Mouse (Mus musculus) lung, adult 2 months (tissue): Measurements from ENCODE around the gene Rab11fip4. TPM values are rescaled to one million over a fixed set of nuclear protein-coding genes. Genes with fewer than 3 reads are reported as not detected.
A peak's percentile ranks its signal among the peaks of the same experiment; 100 is the strongest.

Experiments used
- DNase-seq: peaks from one replicate; pipeline ENCODE4 v3.0.0; 2022
- H3K4me1 ChIP-seq: fragments of 200-500 bp; 2 replicates; pipeline ENCODE4 v1.6.1; 2011; ENCODE audit warnings: low read length; ENCODE audit not compliant: control insufficient read depth, insufficient read depth
- H3K4me3 ChIP-seq: fragments of 200-500 bp; replicated peaks from 2 replicates; pipeline ENCODE3; 2011; ENCODE audit warnings: low read depth, mild to moderate bottlenecking, control low read depth, low read length; ENCODE audit errors: extremely low read depth
- CTCF ChIP-seq: fragments of 200-500 bp; IDR thresholded peaks from 2 replicates; pipeline ENCODE4 v1.5.1; 2011; ENCODE audit warnings: mild to moderate bottlenecking, low read length, control low read depth; ENCODE audit not compliant: insufficient read depth
- POLR2A ChIP-seq: fragments of 200-500 bp; IDR thresholded peaks from 2 replicates; pipeline ENCODE4 v1.6.1; 2011; ENCODE audit warnings: low read depth, mild to moderate bottlenecking, control low read depth, low read length, borderline replicate concordance; ENCODE audit errors: extremely low read depth
- WGBS: fragments of 180-500 bp; shearing (Covaris S2); methylation state at CpG from one replicate; pipeline ENCODE4 v1.1.7; 2018; 5-methylcytosine and 5-hydroxymethylcytosine counted together
- polyA plus RNA-seq: library from polyadenylated mRNA; depleted of rRNA; stranded (reverse); fragments of >200 nt; gene quantifications from 2 replicates; pipeline ENCODE4 v1.2.3, GENCODE M21; 2012; rRNA removed

Gene Rab11fip4
- 6.9 and 7.3 TPM in 2 replicates for polyA plus RNA-seq

DNA sequence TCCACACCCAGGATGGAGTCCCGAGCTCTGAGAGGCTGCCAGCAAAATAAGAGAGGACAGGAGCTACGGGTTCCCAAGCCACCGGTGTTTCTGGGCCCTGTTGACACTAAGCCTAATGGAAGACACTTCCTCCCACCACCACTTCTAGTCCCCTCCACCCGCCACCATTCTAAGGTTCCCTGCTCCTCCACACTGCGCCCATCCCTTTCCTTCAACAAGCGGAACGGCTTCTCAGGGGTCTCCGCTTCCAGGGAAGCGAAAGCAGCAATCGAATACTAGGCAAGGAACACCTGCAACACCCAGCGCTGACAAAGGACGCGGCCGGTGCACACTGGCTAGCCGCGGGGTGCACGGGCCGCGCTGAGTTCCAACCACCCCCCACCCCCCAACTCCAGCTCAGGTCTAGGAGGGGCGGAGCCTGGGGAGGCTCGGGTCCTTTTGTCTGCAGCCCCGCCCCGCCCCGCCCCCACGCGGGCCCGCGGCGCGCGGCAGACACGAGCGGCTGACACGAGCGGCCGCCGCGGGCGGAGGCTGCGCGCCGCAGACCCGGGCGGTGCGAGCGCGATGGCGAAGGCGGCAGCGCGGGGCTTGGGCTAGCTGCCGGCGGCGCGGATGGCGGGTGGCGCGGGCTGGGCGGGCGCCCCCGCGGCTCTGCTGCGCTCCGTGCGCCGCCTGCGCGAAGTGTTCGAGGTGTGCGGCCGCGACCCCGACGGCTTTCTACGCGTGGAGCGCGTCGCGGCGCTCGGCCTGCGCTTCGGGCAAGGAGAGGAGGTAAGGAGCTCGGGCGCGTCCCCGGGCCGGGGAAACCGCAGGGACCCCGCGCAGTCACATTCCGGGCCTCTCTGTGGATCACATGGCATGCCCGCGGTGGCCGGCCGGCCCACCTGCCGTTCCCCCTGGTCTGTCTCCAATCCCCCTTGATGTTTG, at the start of gene Rab11fip4:
TSS of gene Rab11fip4 (plus strand) at position 549 of the 927 bp plus-strand sequence.
- DNase-seq = no peak
- Histone ChIP-seq H3K4me1 (peaks cover 5% of the 10 kb centered on the region; the same call in 1 of the 2 replicates), H3K4me3 (peak within 1 kb of the TSS; percentile 20)
- WGBS = 2% methylated on average over 98 of the region's 98 CpGs
- no peak for TF ChIP-seq CTCF
- TF ChIP-seq POLR2A = no peak

DNA sequence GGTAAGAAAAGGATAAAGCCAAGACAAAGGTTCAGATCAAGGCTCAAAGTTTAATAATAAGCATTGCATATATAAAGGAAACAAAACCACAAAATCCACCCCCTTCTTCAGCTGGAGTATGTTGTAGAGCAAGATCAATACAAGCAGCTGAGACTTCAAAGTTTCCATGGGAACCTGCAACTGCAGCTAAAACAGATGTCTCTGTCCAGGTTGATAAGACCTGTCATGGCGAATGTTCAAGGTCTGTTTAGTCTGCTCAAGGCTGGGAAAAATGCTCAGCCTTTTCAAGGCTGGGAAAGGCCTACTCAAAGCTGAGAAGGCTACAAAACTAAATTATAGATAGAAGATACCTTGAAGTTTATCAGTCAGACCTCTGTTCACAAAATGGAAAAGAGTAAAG, 38.4 kb upstream of the Rab11fip4 start:
- no peak for TF ChIP-seq CTCF
- H3K4me1 ChIP-seq = no peaks in the 10 kb centered on the region
- WGBS = 78% methylated on average over 1 of the region's 1 CpGs
- no peak overlapping the region for H3K4me3 ChIP-seq
- DNase-seq = no peak

DNA sequence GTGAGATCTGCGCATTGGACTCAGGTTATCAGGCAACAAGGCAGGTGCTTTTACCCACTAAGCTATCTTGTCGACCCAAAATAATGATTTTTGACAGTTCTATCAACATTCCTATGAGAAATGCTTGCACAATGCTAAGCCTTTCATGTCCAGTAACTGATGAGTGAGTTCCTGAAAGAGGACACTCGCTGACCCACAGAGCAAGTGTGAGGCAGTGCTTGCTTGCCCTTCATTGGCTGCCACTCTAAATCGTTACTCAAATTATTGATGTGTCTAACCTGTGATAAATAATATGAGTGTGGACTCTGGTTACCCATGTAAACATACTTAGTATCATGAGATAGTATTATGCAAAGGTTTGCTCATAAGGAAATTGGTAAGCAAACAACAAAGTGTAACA, 30.5 kb upstream of the Rab11fip4 start:
- no peak for DNase-seq
- no peaks in the 10 kb centered on the region for H3K4me1 ChIP-seq
- WGBS = 86% methylated on average over 4 of the region's 4 CpGs
- no peak overlapping the region for H3K4me3 ChIP-seq
- TF ChIP-seq POLR2A (no peak), CTCF (no peak)

DNA sequence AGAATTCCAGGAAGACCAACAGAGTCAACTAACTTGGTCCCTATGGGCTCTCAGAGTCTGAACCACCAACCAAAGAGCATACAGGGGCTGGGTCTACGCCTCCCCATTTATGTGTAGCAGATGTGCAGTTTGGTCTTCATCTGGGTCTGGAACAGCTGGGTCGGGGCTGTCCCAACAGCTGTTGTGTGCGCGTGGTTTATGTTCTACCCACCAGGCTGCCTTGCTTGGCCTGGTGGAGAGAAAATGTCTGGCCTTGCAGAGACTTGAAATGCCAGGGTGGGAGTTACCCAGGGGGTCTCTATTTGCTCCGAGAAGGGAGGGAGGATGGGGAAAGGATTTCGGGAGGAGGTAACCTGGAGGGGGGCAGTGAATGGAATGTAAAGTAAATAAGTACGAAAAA, 27.5 kb upstream of the Rab11fip4 start:
- DNase-seq = no peak
- 94% methylated on average over 7 of the region's 7 CpGs for WGBS
- TF ChIP-seq POLR2A = no peak
- TF ChIP-seq CTCF = no peak
- H3K4me3 ChIP-seq = no peak overlapping the region
- H3K4me1 ChIP-seq = no peaks in the 10 kb centered on the region

GRCm38 (mm10) chr11:79566947-79567346, 24.1 kb upstream of the Rab11fip4 start:
- Histone ChIP-seq H3K4me3 (no peak overlapping the region), H3K4me1 (no peaks in the 10 kb centered on the region)
- WGBS = 72% methylated on average over 1 of the region's 1 CpGs
- TF ChIP-seq POLR2A = no peak
- TF ChIP-seq CTCF = no peak
- DNase-seq = no peak

- Histone ChIP-seq H3K4me3 (no peak overlapping the region), H3K4me1 (no peaks in the 10 kb centered on the region)
- WGBS = 87% methylated on average over 11 of the region's 11 CpGs
- TF ChIP-seq POLR2A (no peak), CTCF (no peak)
- DNase-seq = no peak
Measured at GRCm38 (mm10) chr11:79568197-79568911, 22.7 kb upstream of the Rab11fip4 start.

GRCm38 (mm10) chr11:79570319-79570718, 20.7 kb upstream of the Rab11fip4 start:
- no peak for DNase-seq
- TF ChIP-seq POLR2A (no peak), CTCF (no peak)
- whole genome bisulfite sequencing = 93% methylated on average over 2 of the region's 2 CpGs
- Histone ChIP-seq H3K4me3 (no peak overlapping the region), H3K4me1 (no peaks in the 10 kb centered on the region)

DNA sequence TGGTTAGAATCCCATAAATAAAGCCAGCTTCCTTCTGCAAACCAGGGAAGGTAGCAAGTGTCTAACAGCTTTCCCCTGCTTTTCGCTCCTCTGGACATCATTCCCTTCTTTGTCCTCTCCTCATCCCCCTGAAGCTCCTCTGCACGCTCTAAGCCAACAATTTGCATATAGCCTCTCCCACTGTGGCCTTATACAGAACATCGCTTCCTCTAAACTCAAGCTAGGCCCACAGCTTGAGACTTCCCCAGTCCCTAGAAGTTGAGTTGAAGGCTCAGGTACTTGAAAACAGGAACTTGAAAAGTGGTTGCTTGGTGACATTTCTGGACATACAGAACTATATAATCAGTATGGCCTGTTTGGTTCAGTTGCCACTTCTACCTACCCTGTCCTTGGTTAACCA, 17.2 kb upstream of the Rab11fip4 start:
- TF ChIP-seq CTCF (no peak), POLR2A (no peak)
- DNase-seq = no peak
- 84% methylated on average over 3 of the region's 3 CpGs for WGBS
- Histone ChIP-seq H3K4me3 (no peak overlapping the region), H3K4me1 (no peaks in the 10 kb centered on the region)

DNA sequence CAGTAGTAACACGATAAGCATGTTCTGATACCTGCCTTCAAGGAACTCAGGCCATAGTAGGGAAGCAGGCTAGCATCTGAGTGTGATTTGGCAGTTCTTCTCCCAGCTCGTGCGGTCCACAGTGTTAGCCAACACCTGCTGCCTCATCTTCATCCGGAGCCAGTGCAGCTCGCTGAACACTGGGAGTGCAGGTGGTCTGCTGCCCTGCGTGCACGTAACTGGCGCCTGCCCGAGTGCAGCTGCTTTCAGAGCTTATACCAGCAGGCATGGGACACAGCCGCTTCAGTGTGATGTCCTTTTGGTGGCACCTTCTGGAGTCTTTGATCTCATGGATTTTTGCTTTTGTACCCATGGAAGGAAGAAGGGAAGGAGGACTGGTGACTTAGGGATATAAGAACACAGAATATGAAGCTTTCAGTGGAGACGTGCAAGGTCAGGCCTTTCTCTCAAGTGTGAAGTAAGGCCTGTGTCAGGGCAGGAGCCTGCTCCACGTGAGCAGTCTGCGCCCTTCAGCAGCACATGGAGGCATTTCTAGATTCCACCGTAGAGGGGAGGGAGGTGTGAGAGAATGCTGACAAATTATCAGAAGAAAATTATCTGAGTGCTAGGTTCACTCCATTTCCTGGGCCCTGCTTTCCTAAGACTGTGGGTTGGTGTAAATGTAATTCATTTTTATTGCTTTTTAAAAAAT, 15.5 kb upstream of the Rab11fip4 start:
- Histone ChIP-seq H3K4me3 (no peak overlapping the region), H3K4me1 (no peaks in the 10 kb centered on the region)
- DNase-seq = no peak
- no peak for TF ChIP-seq CTCF
- TF ChIP-seq POLR2A = no peak
- 87% methylated on average over 14 of the region's 14 CpGs for WGBS

- Histone ChIP-seq H3K4me3 (no peak overlapping the region), H3K4me1 (no peaks in the 10 kb centered on the region)
- 36% methylated on average over 5 of the region's 5 CpGs for WGBS
- DNase-seq = peak; percentile 68
- TF ChIP-seq POLR2A = no peak
- 0 out of 2 replicates have a peak, but pooled peaks have one; percentile 44 for TF ChIP-seq CTCF
Measured at GRCm38 (mm10) chr11:79577741-79578140, 13.3 kb upstream of the Rab11fip4 start.
